Mouse (Mus musculus): ENCODE results near the gene Il5ra. TPM values are rescaled to one million over a fixed set of nuclear protein-coding genes. Genes with fewer than 3 reads are reported as not detected.

Gene Il5ra
- polyA plus RNA-seq, 1 experiment from 2014 or later = 0.29 TPM

DNA sequence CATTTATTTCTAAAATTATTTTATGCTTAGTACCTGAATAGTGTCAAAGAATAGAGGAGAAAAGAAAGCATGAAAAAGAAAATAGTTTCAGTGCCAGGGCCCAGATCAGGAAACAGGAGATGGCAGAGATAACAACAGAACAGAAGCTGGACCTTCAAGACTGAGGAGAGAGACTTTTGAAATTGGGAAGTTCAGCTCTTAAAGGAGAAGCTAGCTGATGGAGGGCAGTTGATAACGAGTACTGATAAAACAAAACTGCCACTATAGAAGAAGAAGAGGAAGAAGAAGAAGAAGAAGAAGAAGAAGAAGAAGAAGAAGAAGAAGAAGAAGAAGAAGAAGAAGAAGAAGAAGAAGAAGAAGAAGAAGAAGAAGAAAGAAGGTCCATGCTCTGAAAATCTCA, 21.1 kb downstream of the Il5ra start:
- 54% methylated on average over 1 of the region's 1 CpGs for WGBS
- no peak for ATAC-seq (replicated peaks; ENCODE audit: low FRiP score)
- H3K27ac ChIP-seq = no peak overlapping the region
- H3K4me2 ChIP-seq = no peak overlapping the region
- H3K4me3 ChIP-seq (replicated peaks) = no peak overlapping the region
- no peaks in the 10 kb centered on the region for H3K27me3 ChIP-seq
- H3K9ac ChIP-seq = no peak overlapping the region
- H3K9me3 ChIP-seq (replicated peaks) = no peaks in the 10 kb centered on the region
- no peaks in the 10 kb centered on the region for H3K36me3 ChIP-seq
- no peaks in the 10 kb centered on the region for H3K4me1 ChIP-seq

DNA sequence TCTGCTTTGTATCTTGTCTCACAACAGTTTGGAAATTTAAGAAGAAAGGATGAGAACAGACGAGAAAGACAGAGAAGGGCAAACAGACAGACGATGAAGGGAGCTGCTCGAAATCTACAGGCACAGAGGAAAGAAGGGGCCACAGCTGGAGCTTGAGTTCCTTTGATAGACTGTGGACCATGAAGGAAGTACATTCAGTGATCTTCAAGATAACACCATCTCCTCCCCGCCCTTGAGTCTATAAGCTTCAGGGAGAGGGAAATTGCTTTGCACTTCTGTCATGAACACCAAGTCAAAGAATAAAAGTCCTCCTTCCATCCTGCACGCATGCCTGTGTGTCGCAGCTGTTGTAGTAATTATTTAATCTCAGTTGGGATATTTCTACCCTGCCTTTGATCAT, 22.8 kb downstream of the Il5ra start:
- Histone ChIP-seq H3K9ac (no peak overlapping the region), H3K27ac (no peak overlapping the region), H3K4me1 (no peaks in the 10 kb centered on the region), H3K27me3 (no peaks in the 10 kb centered on the region), H3K4me3 (replicated peaks) (no peak overlapping the region), H3K36me3 (no peaks in the 10 kb centered on the region), H3K4me2 (no peak overlapping the region), H3K9me3 (replicated peaks) (no peaks in the 10 kb centered on the region)
- 70% methylated on average over 6 of the region's 6 CpGs for WGBS
- no peak for ATAC-seq (replicated peaks; ENCODE audit: low FRiP score)

DNA sequence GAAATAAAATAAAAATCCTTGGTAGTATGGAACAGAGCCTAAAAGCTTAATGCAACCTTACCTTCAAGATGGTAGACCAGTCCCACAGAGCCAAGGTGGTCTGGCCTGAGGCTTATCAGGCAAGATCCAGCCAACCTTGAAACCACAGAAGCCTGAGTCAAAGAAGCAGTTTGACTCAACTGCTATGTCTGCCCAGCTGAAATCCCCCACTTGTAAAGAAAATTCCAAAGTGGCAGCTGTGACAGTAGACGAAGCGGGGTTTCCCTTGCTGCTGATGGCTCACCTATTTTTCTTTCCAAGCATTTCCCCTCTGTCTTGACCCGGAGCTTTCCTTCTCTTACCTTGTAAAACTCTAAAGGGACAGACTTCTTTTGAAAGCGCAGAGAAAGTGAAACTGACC, 23.2 kb downstream of the Il5ra start:
- Histone ChIP-seq H3K27me3 (no peaks in the 10 kb centered on the region), H3K9me3 (replicated peaks) (no peaks in the 10 kb centered on the region), H3K9ac (no peak overlapping the region), H3K4me2 (no peak overlapping the region), H3K4me1 (no peaks in the 10 kb centered on the region), H3K36me3 (no peaks in the 10 kb centered on the region), H3K4me3 (replicated peaks) (no peak overlapping the region), H3K27ac (no peak overlapping the region)
- ATAC-seq (replicated peaks; ENCODE audit: low FRiP score) = no peak
- 72% methylated on average over 4 of the region's 4 CpGs for WGBS

- WGBS = 12% methylated on average over 3 of the region's 3 CpGs
- peak; percentile 79 for ATAC-seq (replicated peaks; ENCODE audit: low FRiP score)
- Histone ChIP-seq H3K36me3 (no peaks in the 10 kb centered on the region), H3K27ac (no peak overlapping the region), H3K9ac (no peak overlapping the region), H3K4me3 (replicated peaks) (no peak overlapping the region), H3K27me3 (no peaks in the 10 kb centered on the region), H3K4me1 (0 out of 2 replicates have a peak, but pooled peaks cover 3% of the 10 kb centered on the region), H3K4me2 (no peak overlapping the region), H3K9me3 (replicated peaks) (no peaks in the 10 kb centered on the region)
Observed at GRCm38 (mm10) chr6:106705506-106706035, 43.3 kb downstream of the Il5ra start.

GRCm38 (mm10) chr6:106701931-106702330, 46.9 kb downstream of the Il5ra start:
- no peak overlapping the region for H3K9ac ChIP-seq
- H3K4me1 ChIP-seq = 0 out of 2 replicates have a peak, but pooled peaks cover 3% of the 10 kb centered on the region
- no peak overlapping the region for H3K4me3 ChIP-seq (replicated peaks)
- no peaks in the 10 kb centered on the region for H3K9me3 ChIP-seq (replicated peaks)
- H3K27ac ChIP-seq = no peak overlapping the region
- no peaks in the 10 kb centered on the region for H3K27me3 ChIP-seq
- no peaks in the 10 kb centered on the region for H3K36me3 ChIP-seq
- peak; percentile 78 for ATAC-seq (replicated peaks; ENCODE audit: low FRiP score)
- H3K4me2 ChIP-seq = no peak overlapping the region
- 28% methylated on average over 3 of the region's 3 CpGs for WGBS

DNA sequence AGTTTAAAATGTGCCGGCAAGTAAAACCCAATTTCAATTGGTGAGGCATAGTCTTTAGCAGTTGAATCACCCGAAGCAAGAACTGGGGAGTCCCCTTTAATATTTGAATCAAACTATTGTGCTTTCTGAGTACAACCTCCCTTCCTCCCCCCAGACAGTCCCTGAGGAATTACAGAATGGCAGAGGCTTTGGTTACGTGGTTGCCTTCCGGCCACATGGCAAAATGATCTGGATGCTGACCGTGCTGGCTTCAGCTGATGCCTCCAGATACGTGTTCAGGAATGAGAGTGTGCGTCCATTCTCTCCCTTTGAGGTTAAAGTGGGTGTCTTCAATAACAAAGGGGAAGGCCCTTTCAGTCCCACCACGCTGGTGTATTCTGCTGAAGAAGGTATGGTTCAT, 73.3 kb downstream of the Il5ra start:
- H3K27ac ChIP-seq = no peak overlapping the region
- no peaks in the 10 kb centered on the region for H3K27me3 ChIP-seq
- no peak overlapping the region for H3K4me2 ChIP-seq
- no peaks in the 10 kb centered on the region for H3K9me3 ChIP-seq (replicated peaks)
- no peak overlapping the region for H3K4me3 ChIP-seq (replicated peaks)
- 83% methylated on average over 8 of the region's 8 CpGs for WGBS
- H3K4me1 ChIP-seq = no peaks in the 10 kb centered on the region
- H3K9ac ChIP-seq = no peak overlapping the region
- H3K36me3 ChIP-seq = no peaks in the 10 kb centered on the region
- no peak for ATAC-seq (replicated peaks; ENCODE audit: low FRiP score)

DNA sequence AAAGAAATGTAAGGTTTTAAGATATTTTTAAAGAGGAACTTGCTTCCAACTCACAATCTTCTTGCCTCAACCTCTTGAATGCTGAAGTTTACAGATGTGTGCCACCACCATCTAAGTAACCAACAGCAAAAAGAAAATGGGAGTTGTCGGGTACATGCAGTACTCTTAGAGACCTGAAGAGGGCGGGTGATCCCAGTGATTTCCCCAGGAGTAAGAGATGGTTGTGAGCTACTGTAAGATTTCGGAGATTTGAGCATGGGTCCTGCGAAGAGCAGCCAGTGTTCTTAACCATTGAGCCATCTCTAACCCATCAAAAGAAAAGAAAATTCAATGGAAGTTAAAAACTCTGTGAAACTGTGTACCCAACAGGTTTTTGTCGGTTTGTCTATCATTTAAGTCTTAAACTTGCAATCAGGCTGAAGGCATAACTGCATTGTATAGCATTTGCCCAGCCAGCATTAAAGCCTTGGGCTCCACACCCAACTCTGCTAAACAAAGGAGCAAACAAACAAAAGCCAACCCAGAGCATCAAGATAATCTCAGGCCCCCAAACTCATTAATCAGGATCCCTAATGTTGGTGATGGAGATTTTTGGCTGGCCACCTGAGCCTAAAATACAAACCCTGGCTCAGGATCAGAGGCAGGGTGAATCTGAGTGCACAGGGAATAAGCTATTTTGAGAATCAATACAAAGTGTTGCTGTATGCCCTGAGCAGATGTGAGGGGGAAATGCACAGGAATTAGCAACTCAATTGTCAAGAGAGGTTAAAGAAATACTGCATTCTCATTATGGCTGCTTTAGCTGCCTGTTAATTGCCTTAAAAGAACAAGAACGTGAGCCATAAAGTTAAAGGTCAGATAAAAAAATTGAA, 84.8 kb downstream of the Il5ra start:
- WGBS = 34% methylated on average over 6 of the region's 6 CpGs
- no peak overlapping the region for H3K4me2 ChIP-seq
- H3K4me3 ChIP-seq (replicated peaks) = no peak overlapping the region
- no peak overlapping the region for H3K27ac ChIP-seq
- no peaks in the 10 kb centered on the region for H3K27me3 ChIP-seq
- peak; percentile 67; the same call in 1 of the 2 replicates for ATAC-seq (replicated peaks; ENCODE audit: low FRiP score)
- H3K36me3 ChIP-seq = no peaks in the 10 kb centered on the region
- no peaks in the 10 kb centered on the region for H3K4me1 ChIP-seq
- H3K9me3 ChIP-seq (replicated peaks) = no peaks in the 10 kb centered on the region
- no peak overlapping the region for H3K9ac ChIP-seq

Other genes with a start within 250 kb of the Il5ra start
- 66.0 and 66.3 TPM in 2 replicates for gene Trnt1, start 20.1 kb upstream of the Il5ra start, polyA plus RNA-seq (2015; fragmentation: Nextera tagmentation; extraction: Ambion mirVana)
- 47.2 and 47.8 TPM in 2 replicates for gene Crbn, start 51.0 kb upstream of the Il5ra start, polyA plus RNA-seq (2015; fragmentation: Nextera tagmentation; extraction: Ambion mirVana)